Mouse (Mus musculus) heart, embryonic 14.5 days (tissue): ENCODE measurements around the gene Ank. TPM values are rescaled to one million over a fixed set of nuclear protein-coding genes. Genes with fewer than 3 reads are reported as not detected.

Experiments
- ATAC-seq: fragments of 200-750 bp; cut with Nextera tagmentation; 2 replicates; pipeline ENCODE4 v1.8.0; 2017; ENCODE audit warnings: low read depth, moderate TSS enrichment; ENCODE audit not compliant: insufficient number of reproducible peaks, insufficient read depth, low FRiP score
- H3K27ac ChIP-seq, 2 experiments: fragments of 200-500 bp in 1 of 2; fragments of 300-500 bp in 1 of 2; sonication (generic) in 1 of 2; replicated peaks in 1 of 2; 2 replicates each; pipeline ENCODE4 v1.5.1; 2012 to 2014; ENCODE audit warnings: low read depth in 2 of 2, low read length in 2 of 2, control low read depth in 1 of 2, mild to moderate bottlenecking in 1 of 2, mixed read lengths in 1 of 2; ENCODE audit not compliant: control insufficient read depth in 1 of 2, insufficient read depth in 1 of 2
- H3K27me3 ChIP-seq: fragments of 300-500 bp; sonication (generic); 2 replicates; pipeline ENCODE4 v1.6.1; 2014; ENCODE audit warnings: mild to moderate bottlenecking, low read length, control low read depth; ENCODE audit not compliant: control insufficient read depth, insufficient read depth
- H3K36me3 ChIP-seq: fragments of 300-500 bp; sonication (generic); 2 replicates; pipeline ENCODE4 v1.6.1; 2014; ENCODE audit warnings: mild to moderate bottlenecking, control low read depth, low read length, mixed read lengths; ENCODE audit not compliant: control insufficient read depth, insufficient read depth
- H3K4me1 ChIP-seq, 2 experiments: fragments of 200-500 bp in 1 of 2; fragments of 300-500 bp in 1 of 2; sonication (generic) in 1 of 2; 2 replicates each; pipeline ENCODE4 v1.6.1; 2012 to 2014; ENCODE audit warnings: low read length in 2 of 2, control low read depth in 1 of 2, mixed read lengths in 1 of 2; ENCODE audit not compliant: control insufficient read depth in 2 of 2, insufficient read depth in 2 of 2
- H3K4me2 ChIP-seq: fragments of 300-500 bp; sonication (generic); 2 replicates; pipeline ENCODE4 v1.6.1; 2014; ENCODE audit warnings: mild to moderate bottlenecking, low read length
- H3K4me3 ChIP-seq, 2 experiments: fragments of 200-500 bp in 1 of 2; fragments of 300-500 bp in 1 of 2; sonication (generic) in 1 of 2; 2 replicates each; pipeline ENCODE4 v1.5.1; 2012 to 2014; ENCODE audit warnings: low read length in 2 of 2, mild to moderate bottlenecking in 2 of 2, control low read depth in 1 of 2, low read depth in 1 of 2, moderate library complexity in 1 of 2; ENCODE audit not compliant: control insufficient read depth in 1 of 2, insufficient read depth in 1 of 2
- H3K9ac ChIP-seq: fragments of 300-500 bp; sonication (generic); 2 replicates; pipeline ENCODE4 v1.6.1; 2014; ENCODE audit warnings: mild to moderate bottlenecking, low read length
- H3K9me3 ChIP-seq: fragments of 300-500 bp; sonication (generic); 2 replicates; pipeline ENCODE4 v1.6.1; 2016; ENCODE audit warnings: low read length, control low read depth; ENCODE audit not compliant: control insufficient read depth
- WGBS: fragments of 180-500 bp; shearing (Covaris S2); extraction: QIAGEN DNeasy Blood & Tissue Kit; methylation state at CpG from one replicate; pipeline ENCODE4 v1.1.7; 2014; 5-methylcytosine and 5-hydroxymethylcytosine counted together
- polyA plus RNA-seq: library from polyadenylated mRNA; unstranded; fragments of >200 nt; fragmentation: Nextera tagmentation; extraction: Ambion mirVana; gene quantifications from 2 replicates; pipeline ENCODE4 v1.2.1, GENCODE M21; 2014

Gene Ank
- polyA plus RNA-seq, 1 experiment from 2014 or later: 15.9 TPM

DNA sequence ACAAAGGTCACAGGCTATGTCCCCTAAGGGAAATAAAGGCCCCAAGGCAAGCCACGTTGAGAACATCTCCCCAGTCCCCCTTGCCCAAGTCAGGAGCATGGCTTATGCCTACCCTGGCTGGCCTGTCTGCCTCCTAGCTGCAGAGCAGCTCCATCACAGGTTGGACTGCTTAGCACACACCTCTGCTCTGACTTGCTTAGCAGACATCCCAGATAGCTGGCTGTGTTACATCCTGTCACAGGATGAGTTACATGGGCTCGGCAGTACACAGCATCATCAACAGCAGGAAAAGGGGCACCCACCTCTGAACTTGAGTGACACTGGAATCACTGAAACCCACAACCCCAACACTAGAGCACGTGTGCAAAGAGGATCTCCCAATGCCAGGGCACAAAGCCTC is 138.8 kb downstream of the Ank start:
- H3K4me1 ChIP-seq: peaks cover 4 to 12% of the 10 kb centered on the region in 2 experiments
- no peaks in the 10 kb centered on the region for H3K9me3 ChIP-seq
- no peak overlapping the region for H3K27ac ChIP-seq
- no peak overlapping the region for H3K4me3 ChIP-seq
- ATAC-seq: no peak
- peaks cover 85% of the 10 kb centered on the region for H3K36me3 ChIP-seq
- no peak overlapping the region for H3K4me2 ChIP-seq
- H3K27me3 ChIP-seq: no peaks in the 10 kb centered on the region
- H3K9ac ChIP-seq: no peak overlapping the region
- WGBS: 81% methylated on average over 3 of the region's 3 CpGs

DNA sequence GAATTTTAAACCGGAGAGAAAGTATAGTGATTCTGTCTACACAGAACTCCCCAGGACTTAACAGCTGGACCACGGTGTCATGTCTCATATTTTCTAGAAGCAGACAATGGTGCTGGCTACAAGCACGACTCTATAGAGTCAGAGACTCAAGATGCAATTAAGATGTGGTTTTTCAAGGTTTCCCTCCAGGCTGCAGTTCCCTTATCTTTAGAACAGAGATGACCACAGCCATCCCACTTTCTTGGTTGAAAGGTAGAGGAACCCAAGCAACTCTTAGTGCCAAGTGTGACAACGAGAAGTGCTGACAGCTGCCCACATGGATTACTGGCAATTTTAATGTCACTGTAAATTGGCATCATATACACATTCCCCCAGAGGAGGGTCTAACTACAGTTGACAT is 143.1 kb downstream of the Ank start:
- 0 out of 4 replicates have a peak, but pooled peaks cover 0 to 3% of the 10 kb centered on the region in 2 experiments for H3K4me1 ChIP-seq
- no peak overlapping the region for H3K4me3 ChIP-seq
- no peak for ATAC-seq
- peaks cover 81% of the 10 kb centered on the region for H3K36me3 ChIP-seq
- no peak overlapping the region for H3K27ac ChIP-seq
- H3K27me3 ChIP-seq: no peaks in the 10 kb centered on the region
- no peak overlapping the region for H3K9ac ChIP-seq
- H3K9me3 ChIP-seq: no peaks in the 10 kb centered on the region
- 84% methylated on average over 4 of the region's 4 CpGs for WGBS
- no peak overlapping the region for H3K4me2 ChIP-seq

DNA sequence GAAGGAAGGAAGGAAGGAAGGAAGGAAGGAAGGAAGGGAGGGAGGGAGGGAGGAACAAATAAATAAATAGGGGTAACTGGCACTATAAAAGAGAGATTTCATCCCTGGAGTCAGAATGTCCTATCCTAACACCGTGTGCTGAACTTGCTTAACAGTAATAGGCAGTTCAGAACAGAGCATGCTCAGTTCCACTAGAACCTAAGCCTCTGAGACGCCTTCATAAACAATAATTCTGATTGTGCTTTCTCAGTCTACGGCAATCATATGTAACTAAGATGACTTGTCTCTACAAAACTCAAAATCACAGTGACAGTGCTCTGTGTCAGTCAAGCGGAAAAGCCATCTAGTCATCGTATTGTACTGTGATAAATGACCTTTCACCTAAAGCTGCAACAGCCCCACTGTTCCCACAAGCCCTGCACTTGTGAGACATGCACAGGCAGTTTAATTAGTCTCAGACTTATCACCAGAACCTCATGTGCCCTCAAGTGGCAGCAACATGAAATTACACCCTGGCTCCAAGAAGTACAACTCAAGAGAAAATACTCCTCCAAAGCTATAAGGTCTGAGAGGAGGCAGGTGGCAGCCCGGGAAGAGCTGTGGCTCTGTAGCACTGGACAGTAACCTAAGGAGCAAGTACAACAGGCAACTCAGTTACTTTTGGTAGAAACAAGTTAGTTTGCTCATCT is 146.2 kb downstream of the Ank start:
- 51% methylated on average over 6 of the region's 6 CpGs for WGBS
- no peak overlapping the region for H3K27ac ChIP-seq
- 0 out of 4 replicates have a peak, but pooled peaks cover 0 to 3% of the 10 kb centered on the region in 2 experiments for H3K4me1 ChIP-seq
- H3K9ac ChIP-seq: no peak overlapping the region
- no peak overlapping the region for H3K4me2 ChIP-seq
- no peaks in the 10 kb centered on the region for H3K27me3 ChIP-seq
- no peaks in the 10 kb centered on the region for H3K9me3 ChIP-seq
- peaks cover 77% of the 10 kb centered on the region for H3K36me3 ChIP-seq
- no peak overlapping the region for H3K4me3 ChIP-seq
- ATAC-seq: peak; percentile 38; the same call in 1 of the 2 replicates

DNA sequence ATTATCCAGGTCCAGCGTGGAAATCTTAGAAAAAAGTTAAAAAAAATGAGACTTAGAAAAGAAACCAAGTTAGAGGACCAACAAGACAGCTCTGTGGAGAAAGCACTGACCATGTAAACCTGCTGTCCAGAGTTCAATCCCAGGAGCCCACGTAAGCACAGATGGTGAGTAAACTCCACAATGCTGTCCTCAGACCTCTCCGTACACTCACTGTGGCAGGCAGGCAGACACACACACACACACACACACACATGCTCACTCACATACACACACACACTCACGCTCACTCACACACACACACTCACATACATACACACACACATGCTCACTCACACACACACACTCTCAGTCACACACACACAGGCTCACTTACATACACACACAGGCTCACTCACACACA is 146.8 kb downstream of the Ank start:
- Histone ChIP-seq H3K27me3 (no peaks in the 10 kb centered on the region), H3K9ac (no peak overlapping the region), H3K9me3 (no peaks in the 10 kb centered on the region), H3K36me3 (peaks cover 71% of the 10 kb centered on the region), H3K4me2 (no peak overlapping the region), H3K27ac (no peak overlapping the region), H3K4me1 (peaks cover 2 to 4% of the 10 kb centered on the region in 2 experiments; a peak in 2 of 4 replicates), H3K4me3 (no peak overlapping the region)
- no peak for ATAC-seq
- 87% methylated on average over 4 of the region's 4 CpGs for WGBS

DNA sequence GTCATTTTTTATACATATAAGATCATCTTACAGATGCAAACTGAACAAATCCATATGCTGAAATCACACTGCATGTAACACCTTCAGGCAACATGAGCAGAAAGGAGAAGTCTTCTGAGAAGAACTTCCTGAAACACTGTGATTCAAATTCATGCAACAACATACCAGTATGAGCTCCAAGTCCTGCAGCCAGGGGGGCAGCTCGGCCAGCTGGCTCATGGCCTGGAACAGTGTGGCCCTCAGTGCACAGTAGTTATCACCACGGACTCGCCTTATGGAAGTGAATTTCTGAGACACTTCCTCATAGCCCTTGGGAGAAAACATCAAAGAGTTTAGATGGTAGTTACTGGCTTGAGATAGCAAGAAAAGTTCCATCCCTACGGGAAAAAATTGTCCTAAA is 149.7 kb downstream of the Ank start:
- Histone ChIP-seq H3K4me1 (peaks cover 9 to 27% of the 10 kb centered on the region in 2 experiments), H3K9ac (no peak overlapping the region), H3K9me3 (no peaks in the 10 kb centered on the region), H3K4me3 (no peak overlapping the region), H3K27ac (no peak overlapping the region), H3K27me3 (no peaks in the 10 kb centered on the region), H3K4me2 (no peak overlapping the region), H3K36me3 (peaks cover 49% of the 10 kb centered on the region)
- WGBS: 65% methylated on average over 4 of the region's 4 CpGs
- no peak for ATAC-seq

DNA sequence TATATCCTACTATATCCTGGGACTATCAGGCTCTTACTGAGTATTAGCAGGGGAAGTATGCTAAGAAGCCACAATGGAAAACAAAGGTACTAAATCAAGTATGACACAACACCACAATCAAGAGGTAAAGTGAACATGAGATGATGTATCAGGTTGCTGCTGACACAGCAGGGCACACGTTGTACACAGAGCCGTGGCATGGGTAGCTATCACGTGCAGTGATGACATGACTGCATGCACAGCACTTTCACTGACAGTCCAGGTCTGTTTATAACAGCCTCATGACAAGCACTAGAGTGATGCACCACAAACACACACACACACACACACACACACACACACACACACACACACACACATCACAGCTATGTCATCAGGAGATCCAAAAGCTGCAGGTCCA is 150.8 kb downstream of the Ank start:
- ATAC-seq: no peak
- H3K4me3 ChIP-seq: no peak overlapping the region
- 77% methylated on average over 3 of the region's 3 CpGs for WGBS
- H3K9ac ChIP-seq: no peak overlapping the region
- no peak overlapping the region for H3K4me2 ChIP-seq
- H3K4me1 ChIP-seq: peaks cover 9 to 28% of the 10 kb centered on the region in 2 experiments
- no peaks in the 10 kb centered on the region for H3K27me3 ChIP-seq
- peaks cover 46% of the 10 kb centered on the region for H3K36me3 ChIP-seq
- no peak overlapping the region for H3K27ac ChIP-seq
- no peaks in the 10 kb centered on the region for H3K9me3 ChIP-seq

DNA sequence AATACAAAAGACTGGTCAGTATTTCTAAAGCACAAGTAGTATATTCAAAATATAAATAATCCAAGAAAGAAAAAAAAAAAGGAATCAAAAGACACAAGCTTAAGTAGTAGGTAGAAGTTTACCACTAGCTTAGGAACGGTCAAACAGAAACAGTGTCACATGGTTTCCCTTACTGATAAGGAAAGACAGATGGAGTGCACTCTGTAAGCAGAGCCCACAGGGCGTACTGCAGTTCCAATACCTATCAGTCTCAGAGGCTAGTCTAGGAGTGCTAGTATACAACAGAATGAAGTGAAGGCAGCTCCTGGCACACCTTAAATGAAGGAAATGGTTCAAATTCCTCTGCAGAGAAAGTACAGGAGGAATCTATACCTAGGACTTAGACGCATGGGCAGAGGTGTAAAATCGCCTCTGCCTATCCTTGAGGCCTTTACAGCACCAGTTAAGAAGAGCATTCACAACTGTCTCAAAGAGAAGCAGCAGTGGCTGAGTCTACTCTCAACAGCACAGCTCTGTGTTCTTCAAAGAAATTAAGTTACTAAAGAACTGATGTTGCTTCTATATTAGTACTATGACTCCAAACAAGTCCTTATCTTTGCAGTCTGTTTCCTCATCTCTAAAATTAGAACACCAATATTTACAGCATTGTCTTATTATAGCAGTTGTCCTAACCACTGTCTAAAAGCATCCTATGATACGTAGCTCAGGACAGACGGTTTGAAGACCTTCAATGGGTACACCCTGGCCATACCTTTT is 152.5 kb downstream of the Ank start:
- Histone ChIP-seq H3K4me3 (no peak overlapping the region), H3K4me1 (peaks cover 9 to 33% of the 10 kb centered on the region in 2 experiments), H3K4me2 (peak overlapping the region; percentile 48), H3K9me3 (no peaks in the 10 kb centered on the region), H3K36me3 (peaks cover 49% of the 10 kb centered on the region), H3K27me3 (no peaks in the 10 kb centered on the region), H3K27ac (peak overlapping the region; percentile 93 to 96), H3K9ac (peak overlapping the region; percentile 49)
- ATAC-seq: peak; percentile 33; the same call in 1 of the 2 replicates
- 26% methylated on average over 6 of the region's 6 CpGs for WGBS
